Mouse (Mus musculus) testis, adult 2 months (tissue): ENCODE results near the gene Chn2.

ENCODE experiments used
- CTCF ChIP-seq: fragments of 200-500 bp; IDR thresholded peaks from 2 replicates; pipeline ENCODE4 v1.5.1; 2012; ENCODE audit warnings: low read depth, mild to moderate bottlenecking, inconsistent platforms, low read length, moderate library complexity; ENCODE audit not compliant: control insufficient read depth, insufficient read depth, insufficient replicate concordance
- POLR2A ChIP-seq: fragments of 200-500 bp; IDR thresholded peaks from 2 replicates; pipeline ENCODE4 v1.6.1; 2012; ENCODE audit warnings: low read depth, mild to moderate bottlenecking, inconsistent platforms, low read length, moderate library complexity; ENCODE audit not compliant: control insufficient read depth

- TF ChIP-seq CTCF (no peak), POLR2A (no peak)
These were observed 119.0 kb downstream of the Chn2 start for GRCm38 (mm10) chr6:54158317-54158716.
